In genomic region chr11:112620916-112621315, GRCm38 (mm10) we compare ENCODE assay signal across 8 mouse cellular contexts.
DNase-seq lines count a peak whose midpoint lies in the region; ATAC-seq and TF ChIP-seq lines count a peak whose summit lies in the region.

No protein-coding gene starts in this region.

- intact Hi-C loops in gastrocnemius, adult 2 months (cut with DNase I) = no loop called here

- no peaks in the 10 kb centered on the region for H3K36me3 ChIP-seq in hindbrain, embryonic 12.5 days
- H3K36me3 ChIP-seq in limb, embryonic 13.5 days = no peaks in the 10 kb centered on the region

- no peak overlapping the region for H3K4me3 ChIP-seq in cerebellum, adult 2 months (replicated peaks; ENCODE audit: insufficient read depth, low read depth, low read length)
- H3K4me3 ChIP-seq in gastrocnemius, adult 2 months = peak overlapping the region; percentile 61
- H3K4me3 ChIP-seq in hindbrain, embryonic 12.5 days = no peak overlapping the region
- H3K4me3 ChIP-seq in limb, embryonic 13.5 days = peak overlapping the region; percentile 9; the same call in 1 of the 2 replicates

- WGBS in cerebellum, adult 2 months = 4% methylated on average over 12 of the region's 12 CpGs
- 21% methylated on average over 12 of the region's 12 CpGs for WGBS in hindbrain, embryonic 12.5 days
- 5% methylated on average over 12 of the region's 12 CpGs for WGBS in limb, embryonic 13.5 days

- no peaks in the 10 kb centered on the region for H3K27me3 ChIP-seq in cerebellum, adult 2 months (ENCODE audit: control insufficient read depth, insufficient read depth, low read length)
- no peaks in the 10 kb centered on the region for H3K27me3 ChIP-seq in hindbrain, embryonic 12.5 days
- peaks cover 3% of the 10 kb centered on the region; the same call in 1 of the 2 replicates for H3K27me3 ChIP-seq in limb, embryonic 13.5 days

- no peak overlapping the region for H3K9ac ChIP-seq in hindbrain, embryonic 12.5 days
- peak overlapping the region; percentile 57; the same call in 1 of the 2 replicates for H3K9ac ChIP-seq in limb, embryonic 13.5 days

- H3K4me2 ChIP-seq in hindbrain, embryonic 12.5 days (replicated peaks) = peak overlapping the region; percentile 27
- peak overlapping the region; percentile 57 for H3K4me2 ChIP-seq in limb, embryonic 13.5 days (replicated peaks)

- no peaks in the 10 kb centered on the region for H3K9me3 ChIP-seq in hindbrain, embryonic 12.5 days (replicated peaks)
- no peaks in the 10 kb centered on the region for H3K9me3 ChIP-seq in limb, embryonic 13.5 days

- TF ChIP-seq CTCF in cerebellum, adult 2 months (IDR thresholded peaks at IDR 0.05; ENCODE audit: borderline replicate concordance, insufficient read depth, low read depth, low read length) = no peak
- no peak for TF ChIP-seq CTCF in gastrocnemius, adult 2 months (IDR thresholded peaks at IDR 0.05)

- no peak for TF ChIP-seq POLR2A in cerebellum, adult 2 months (IDR thresholded peaks at IDR 0.05; ENCODE audit: borderline replicate concordance, insufficient read depth, low read length)

- DNase-seq in cerebellum, adult 2 months = peak; percentile 8 to 12
- DNase-seq in cerebellum, adult 11-12 months = no peak
- DNase-seq in adrenal gland, postnatal 36 days = peak; percentile 7 to 32
- peak; percentile 84 for DNase-seq in gastrocnemius, adult 2 months
- peak; percentile 7 for DNase-seq in ovary, postnatal 10 days (ENCODE audit: low spot score)
- no peak for DNase-seq in T-cell, adult 2 months (ENCODE audit: low spot score)

- ATAC-seq in hindbrain, embryonic 12.5 days (ENCODE audit: low FRiP score) = no peak
- ATAC-seq in limb, embryonic 13.5 days (ENCODE audit: low FRiP score, low read depth) = peak; percentile 73

- H3K27ac ChIP-seq in cerebellum, adult 2 months (ENCODE audit: insufficient read depth, low read length) = no peak overlapping the region
- H3K27ac ChIP-seq in gastrocnemius, adult 2 months = peak overlapping the region; percentile 66
- no peak overlapping the region for H3K27ac ChIP-seq in hindbrain, embryonic 12.5 days
- peak overlapping the region; percentile 85 for H3K27ac ChIP-seq in limb, embryonic 13.5 days

- no peaks in the 10 kb centered on the region; the same call in 1 of the 2 replicates for H3K4me1 ChIP-seq in cerebellum, adult 2 months (ENCODE audit: control insufficient read depth, insufficient read depth, low read length)
- peaks cover 10% of the 10 kb centered on the region for H3K4me1 ChIP-seq in hindbrain, embryonic 12.5 days
- H3K4me1 ChIP-seq in limb, embryonic 13.5 days = peaks cover 40% of the 10 kb centered on the region

Comparison
In these comparisons a context has a peak if more than half of its experiments do, and no peak if none do; other contexts are left out.
1. DNase-seq: peak in cerebellum, adult 2 months (2 of 2), adrenal gland, postnatal 36 days (2 of 2), gastrocnemius, adult 2 months (single experiment) and ovary, postnatal 10 days (single experiment); none in cerebellum, adult 11-12 months (single experiment) and T-cell, adult 2 months (single experiment).
2. H3K27ac ChIP-seq: peak in gastrocnemius, adult 2 months (single experiment) and limb, embryonic 13.5 days (single experiment); none in cerebellum, adult 2 months (single experiment) and hindbrain, embryonic 12.5 days (single experiment).
3. H3K4me3 ChIP-seq: peak in gastrocnemius, adult 2 months (single experiment) and limb, embryonic 13.5 days (single experiment); none in cerebellum, adult 2 months (single experiment) and hindbrain, embryonic 12.5 days (single experiment).